Mouse (Mus musculus): ENCODE measurements around the gene Zmynd8.

Zmynd8 gene

DNA sequence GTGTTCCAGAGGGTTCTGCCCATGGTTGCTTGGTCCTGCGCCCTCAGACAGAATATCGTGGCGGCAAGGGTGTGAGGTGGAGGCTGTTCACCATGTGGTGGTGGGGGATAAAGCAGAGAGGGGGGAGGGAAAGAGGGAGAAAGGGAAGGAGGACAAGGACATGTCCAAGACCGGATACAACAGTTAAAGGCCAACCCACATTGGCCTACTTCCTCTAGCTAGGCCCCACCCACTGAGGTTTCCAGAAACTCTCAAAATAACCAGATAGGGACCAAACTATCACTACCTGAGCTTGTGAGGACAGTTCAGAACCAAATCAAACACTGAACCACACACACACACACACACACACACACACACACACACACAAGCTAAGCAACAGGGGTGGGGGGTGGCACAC, 146.1 kb downstream of the Zmynd8 start:
- no peak for DNase-seq (ENCODE audit: low read depth in 2 of 2, low spot score in 2 of 2)

DNA sequence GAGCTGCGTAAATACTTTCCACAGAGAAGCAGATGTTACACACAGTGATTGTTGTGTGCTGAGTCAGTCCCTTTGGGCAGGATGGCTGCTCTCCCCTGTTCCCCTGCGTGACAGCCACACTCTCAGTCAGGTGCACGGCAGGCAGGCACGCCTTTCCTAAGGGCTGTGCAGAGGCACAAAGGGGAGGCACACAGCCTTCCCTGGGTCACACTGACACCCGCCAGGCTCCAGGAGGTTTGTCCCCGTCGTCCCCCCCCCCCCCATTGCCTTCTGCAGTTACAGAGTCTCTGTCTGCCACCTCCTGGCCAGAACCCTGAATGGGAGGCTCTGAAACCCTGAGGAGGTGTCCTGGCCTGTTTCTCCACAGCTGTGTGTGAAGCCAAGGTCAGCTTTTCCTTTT, 147.7 kb downstream of the Zmynd8 start:
- DNase-seq (ENCODE audit: low read depth in 2 of 2, low spot score in 2 of 2), result no peak

DNA sequence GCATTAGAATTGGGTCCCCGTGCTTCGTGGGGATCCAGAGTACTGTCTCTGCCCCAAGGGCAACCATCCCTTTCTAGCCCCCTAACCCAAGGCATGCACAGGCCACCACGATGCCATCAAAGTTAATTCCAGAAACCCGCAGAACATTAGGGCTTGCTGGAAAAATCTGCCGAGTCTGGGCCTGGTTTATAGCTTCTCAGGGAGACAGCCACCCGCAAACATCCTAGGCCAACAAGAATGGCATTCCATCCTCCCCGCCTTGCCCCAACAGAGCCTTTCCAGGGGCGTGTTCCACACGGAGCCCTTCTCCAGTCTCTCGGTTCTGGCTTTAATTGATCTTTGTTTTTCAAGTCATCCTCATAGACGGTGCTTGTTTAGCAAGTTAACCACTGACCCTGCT, 150.4 kb downstream of the Zmynd8 start:
- DNase-seq (ENCODE audit: low read depth in 2 of 2, low spot score in 2 of 2), result no peak

DNA sequence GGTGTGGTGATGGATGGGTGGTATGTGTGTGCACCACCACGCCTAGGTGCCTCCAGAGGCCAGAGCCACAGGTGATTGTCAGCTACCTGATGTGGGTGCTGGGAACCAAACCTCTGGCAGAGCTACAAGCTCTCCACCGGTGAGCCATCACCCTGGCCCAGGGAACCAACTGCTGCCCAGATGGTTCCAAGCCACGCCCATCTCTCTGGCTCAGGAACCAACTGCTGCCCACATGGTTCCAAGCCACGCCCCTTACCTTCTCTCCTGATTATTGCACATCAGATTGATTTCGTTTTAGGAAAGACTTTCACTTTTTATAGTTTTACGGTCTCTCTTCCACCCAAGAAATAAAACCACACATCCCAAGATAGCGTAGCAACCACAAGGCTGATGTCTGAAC, 150.8 kb downstream of the Zmynd8 start:
- no peak for DNase-seq (ENCODE audit: low read depth in 2 of 2, low spot score in 2 of 2)

DNA sequence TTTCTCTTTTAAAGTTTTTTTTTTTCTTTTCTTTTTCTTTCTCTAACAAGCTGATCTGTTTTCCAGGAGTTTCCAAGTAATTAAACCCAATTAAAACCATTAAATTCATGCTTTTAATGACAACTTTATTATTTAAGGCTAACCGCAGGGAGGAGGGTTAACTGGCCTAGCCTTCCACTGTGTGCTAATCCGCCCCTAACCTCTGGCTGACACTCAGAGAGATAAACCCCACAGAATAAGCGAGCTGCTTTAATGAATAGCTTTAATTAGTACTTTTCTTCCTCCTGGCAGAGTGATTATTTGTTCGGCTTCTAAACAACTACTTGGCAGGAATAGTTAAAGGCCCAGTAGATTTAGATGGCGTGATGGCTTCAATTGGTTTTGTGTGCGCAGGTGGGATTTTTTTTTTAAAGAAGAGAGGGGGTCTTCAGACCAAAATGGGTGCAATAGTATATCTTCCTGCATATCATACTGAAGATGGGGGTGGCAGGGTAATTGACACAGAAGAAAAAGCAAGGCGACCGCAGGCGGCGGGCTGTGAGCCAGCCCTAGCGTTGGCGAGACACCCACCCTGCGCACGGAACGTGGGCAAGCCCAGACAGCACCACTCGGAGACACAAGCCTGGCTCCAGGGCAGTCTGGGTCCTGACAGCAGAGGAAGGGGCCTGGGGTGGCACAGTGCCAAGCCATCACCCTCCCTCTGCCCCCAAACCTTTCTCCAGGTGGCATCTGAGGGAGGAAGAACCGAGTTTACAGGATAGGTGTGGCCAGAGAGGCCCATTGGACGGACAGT, 153.3 kb downstream of the Zmynd8 start:
- DNase-seq (ENCODE audit: low read depth in 2 of 2, low spot score in 2 of 2), result no peak

DNA sequence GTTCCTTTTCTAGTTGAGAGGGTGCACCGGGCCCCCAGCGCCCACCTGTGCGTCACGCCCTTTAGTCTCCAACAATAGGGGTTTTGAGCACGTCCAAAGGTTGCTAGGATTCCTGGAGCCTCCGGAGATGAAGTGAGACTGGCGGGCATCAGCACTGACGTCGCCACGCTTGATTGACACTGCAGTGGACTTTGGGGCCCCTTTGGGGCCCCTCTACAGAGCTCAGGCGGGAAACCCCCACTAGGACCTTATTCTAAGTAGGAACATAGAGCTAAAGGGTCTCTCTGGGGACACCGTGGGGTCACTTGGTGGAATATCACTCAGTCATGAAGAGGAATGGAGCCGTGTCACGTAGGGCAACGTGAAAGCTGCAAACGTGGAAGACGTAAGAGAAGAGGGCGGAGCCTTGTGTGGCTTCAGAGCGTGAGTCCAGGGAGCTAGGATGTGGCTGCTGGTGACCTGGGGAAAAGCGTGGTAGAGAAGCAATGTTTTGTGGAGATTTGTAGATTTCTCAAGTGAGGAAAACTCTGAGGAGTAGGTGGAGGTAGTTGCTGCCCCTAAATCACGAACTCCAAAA, 156.5 kb downstream of the Zmynd8 start:
- no peak for DNase-seq (ENCODE audit: low read depth in 2 of 2, low spot score in 2 of 2)

DNA sequence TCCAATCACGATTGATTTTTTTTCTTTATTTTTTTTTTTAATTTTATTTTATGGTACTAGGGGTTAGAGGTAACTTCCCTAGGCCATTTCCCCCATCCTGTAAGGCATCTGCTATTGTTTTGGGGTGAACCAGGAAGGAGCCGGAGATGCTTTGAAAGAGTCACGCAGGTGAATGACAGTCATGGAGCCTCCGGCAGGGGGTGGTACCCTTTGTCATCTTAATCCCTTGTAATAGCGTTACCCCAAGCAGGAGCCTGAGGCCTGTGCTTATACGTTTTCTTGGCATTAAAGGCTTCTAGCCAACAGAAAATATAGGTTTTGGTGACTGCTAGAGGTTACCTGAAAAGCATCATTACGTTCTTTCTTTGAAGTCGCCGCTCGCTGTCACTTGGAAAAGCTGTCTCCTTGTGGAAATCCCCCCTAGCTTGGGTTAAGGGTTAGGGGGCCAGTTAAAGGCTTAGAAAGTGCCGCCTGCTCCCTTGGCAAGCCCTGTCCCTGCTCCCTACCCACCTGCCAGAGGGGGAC, 157.2 kb downstream of the Zmynd8 start:
- DNase-seq (ENCODE audit: low read depth in 2 of 2, low spot score in 2 of 2), result no peak

DNA sequence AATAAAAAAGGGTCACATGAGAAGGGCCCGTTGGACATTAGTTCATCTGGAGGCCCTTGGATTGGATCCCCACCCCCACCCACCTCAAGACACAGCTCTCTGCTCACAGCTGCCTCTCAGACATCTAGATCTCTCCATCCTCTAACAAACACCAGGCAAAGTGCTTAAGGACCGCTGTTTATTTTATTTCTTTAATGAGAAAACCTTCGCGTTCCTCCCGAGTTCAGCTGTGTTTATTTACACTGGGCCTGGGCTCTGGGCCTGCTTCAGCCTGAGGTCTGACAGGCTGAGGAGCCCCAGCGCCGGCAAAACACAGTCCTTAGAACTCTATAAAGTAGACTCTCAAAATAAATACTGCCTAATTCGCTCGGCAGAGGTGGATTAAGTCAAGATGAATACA, 157.8 kb downstream of the Zmynd8 start:
- DNase-seq (ENCODE audit: low read depth in 2 of 2, low spot score in 2 of 2), result no peak

DNA sequence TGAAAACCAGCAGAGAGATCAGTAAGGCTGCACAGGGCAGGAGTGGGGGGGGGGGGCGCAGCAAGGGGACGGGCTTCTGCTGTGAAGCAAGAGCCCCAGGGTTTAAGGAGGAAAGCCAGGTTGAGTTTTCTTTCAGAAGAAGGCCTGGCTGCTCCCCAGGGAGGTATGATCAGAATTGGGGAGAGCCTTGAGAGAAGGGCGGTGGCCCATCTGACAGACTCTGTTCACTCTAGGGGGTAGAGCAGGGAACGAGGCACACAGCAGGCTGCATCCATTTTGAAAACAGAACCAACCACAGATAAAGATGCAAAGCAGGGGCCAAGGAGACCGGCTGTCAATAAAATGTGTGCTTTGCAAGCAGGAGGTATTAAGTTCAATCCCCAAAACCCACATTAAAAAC, 158.4 kb downstream of the Zmynd8 start:
- no peak for DNase-seq (ENCODE audit: low read depth in 2 of 2, low spot score in 2 of 2)

DNA sequence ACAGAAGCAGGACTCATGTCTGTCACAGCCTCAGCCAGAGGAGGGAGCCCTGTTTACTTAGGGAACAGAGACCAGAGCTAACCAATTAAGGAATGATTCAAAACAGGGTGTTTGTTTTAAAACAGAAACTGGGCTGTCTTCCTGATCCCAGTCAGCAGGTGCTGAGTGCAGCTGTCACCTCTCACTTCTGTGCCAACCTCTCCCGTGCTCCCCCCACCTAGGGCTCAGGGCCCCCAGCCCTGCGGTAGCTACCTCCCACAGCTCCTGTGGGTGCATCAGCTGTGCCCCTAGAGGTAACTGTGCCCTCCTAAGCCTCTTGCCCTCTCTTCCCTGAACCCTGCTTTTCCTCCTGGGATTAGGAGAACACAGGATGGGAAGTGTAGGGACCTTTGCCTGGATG, 162.5 kb downstream of the Zmynd8 start:
- DNase-seq (ENCODE audit: low read depth in 2 of 2, low spot score in 2 of 2), result no peak
